Mouse (Mus musculus): ENCODE measurements around the gene Herpud1.

Gene Herpud1

DNA sequence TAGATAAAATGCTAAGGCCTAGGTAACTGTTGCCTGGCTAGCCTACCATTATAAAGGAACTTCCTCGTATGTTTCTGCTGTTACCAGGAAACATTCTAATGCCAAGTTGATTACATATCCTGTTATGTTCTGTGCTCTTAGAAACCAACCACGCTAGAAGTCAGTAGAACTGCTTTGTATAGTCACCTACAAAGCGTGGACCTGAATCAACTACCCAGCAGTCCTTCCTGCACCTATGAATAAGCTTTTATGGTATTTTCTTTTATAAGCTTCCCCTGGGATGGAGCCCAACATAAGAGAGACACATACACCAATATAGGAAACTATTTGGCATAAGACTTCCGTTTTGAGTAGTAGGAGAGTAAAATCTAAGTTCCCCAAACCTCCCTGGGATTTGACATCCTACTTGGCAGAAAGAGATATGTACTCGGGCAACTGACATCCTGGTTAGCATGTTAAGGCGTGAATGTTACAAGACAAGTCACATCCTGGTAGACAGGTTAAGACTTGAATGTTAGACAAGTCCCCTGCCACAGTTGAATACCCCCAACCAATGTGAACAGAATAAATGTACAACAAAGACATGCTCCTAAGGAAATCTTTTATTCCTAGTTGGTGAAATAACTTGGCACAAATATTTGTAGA, 13.2 kb upstream of the Herpud1 start:
- no peak for DNase-seq (ENCODE audit: inconsistent age in 2 of 2, low spot score in 1 of 2)

DNA sequence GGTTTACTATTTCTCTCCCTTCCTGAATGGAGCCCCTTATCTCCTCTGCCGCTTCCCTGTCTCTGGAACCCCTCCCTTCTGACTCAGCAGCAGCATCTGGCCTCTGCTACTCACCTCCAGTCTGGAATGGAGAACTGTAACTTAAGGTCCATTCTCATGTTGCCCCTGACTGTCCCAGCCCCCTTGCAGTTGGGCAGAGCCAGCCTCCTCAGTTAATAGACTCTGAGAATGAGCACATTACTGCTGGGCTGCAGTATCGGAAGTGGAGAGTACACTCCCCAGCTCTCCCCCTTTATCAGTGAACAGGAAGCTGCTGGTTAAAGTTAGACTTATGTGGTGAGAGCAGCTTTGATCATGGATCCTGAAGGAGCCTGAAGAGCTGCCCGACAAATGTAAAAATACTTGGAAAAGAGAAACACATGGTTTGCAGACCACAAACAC, 10.7 kb upstream of the Herpud1 start:
- DNase-seq (ENCODE audit: inconsistent age in 2 of 2, low spot score in 1 of 2): no peak

DNA sequence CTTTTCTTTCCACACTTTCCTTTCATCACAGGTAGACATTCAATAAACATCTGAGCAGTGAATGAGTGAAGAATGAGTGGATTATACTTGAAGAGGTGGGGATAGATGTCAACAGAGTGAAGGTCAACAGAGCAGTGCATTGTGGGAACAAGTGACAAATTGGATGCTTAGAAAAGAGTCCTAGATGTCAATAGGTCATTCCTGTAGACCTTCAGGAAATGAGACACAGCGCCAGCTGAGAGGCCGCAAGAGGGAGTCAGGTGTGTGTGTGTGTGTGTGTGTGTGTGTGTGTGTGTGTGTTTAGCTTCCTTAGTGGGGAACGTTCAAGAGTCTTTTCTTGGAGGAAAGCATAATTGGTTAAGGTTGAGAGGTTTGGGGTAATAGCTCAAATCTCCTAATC, 10.1 kb upstream of the Herpud1 start:
- DNase-seq (ENCODE audit: inconsistent age in 2 of 2, low spot score in 1 of 2): no peak

DNA sequence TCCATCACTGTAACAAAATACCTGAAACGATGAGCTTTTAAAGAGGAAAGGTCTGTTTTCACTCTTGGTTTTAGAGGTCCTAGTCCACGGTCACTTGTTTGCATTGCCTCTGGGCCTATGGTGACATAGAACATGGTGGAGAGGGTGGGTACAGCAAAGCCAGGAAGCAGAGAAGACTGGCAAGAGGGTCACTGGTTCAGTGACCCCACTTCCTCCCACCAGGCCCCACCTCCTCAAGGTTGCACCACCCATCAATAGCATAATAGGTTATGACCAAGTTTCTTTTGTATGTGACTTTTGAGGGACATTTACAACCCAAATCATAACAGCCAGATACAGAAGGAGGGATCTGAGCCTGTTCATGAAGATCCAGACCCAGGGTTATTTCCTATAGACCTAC, 9.7 kb upstream of the Herpud1 start:
- DNase-seq (ENCODE audit: inconsistent age in 2 of 2, low spot score in 1 of 2): no peak

DNA sequence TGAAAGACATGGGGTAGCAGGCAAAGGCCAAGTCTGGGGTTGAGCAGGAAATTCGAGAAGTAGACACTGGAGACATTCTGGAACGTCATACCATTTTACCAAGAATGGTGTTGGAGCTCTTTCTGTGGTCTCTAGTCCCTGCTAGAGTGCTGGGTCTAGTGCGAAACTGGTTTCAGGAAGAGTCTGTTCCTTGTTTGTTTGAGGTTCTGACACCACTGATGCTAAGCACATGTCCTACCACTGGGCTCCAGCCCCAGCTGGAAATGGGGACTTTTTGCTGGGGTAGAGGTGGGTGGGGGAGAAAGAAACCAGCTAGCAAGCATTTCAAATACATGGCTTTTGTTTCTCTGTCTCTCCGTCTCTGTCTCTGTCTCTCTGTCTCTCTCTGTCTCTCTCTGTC, 9.2 kb upstream of the Herpud1 start:
- DNase-seq (ENCODE audit: inconsistent age in 2 of 2, low spot score in 1 of 2): no peak

DNA sequence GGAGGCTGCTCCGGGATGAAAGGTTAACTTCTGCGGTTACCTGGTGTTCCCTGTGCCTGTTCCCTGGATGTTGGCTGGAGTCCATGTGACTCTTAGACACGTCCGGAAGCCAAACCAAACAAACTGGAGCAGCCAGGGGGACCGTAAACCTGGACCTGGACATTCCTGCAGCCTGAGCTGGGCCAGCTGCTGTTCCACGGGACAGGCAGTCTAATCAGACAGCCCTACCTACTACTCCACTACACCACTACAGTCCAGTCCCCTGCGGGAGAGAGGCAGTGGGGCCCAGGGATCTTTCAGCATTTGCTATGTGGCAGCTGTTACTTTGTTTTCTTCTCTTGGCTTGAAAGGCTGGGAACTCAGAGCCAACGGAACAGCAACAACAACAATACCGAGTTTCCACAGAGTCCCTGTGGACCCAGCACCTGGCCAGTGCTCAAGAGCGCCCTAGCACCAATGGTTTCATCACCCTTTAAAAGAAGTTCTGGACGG, 8.5 kb upstream of the Herpud1 start:
- peak; percentile 39 to 62 for DNase-seq (ENCODE audit: inconsistent age in 2 of 2, low spot score in 1 of 2)

DNA sequence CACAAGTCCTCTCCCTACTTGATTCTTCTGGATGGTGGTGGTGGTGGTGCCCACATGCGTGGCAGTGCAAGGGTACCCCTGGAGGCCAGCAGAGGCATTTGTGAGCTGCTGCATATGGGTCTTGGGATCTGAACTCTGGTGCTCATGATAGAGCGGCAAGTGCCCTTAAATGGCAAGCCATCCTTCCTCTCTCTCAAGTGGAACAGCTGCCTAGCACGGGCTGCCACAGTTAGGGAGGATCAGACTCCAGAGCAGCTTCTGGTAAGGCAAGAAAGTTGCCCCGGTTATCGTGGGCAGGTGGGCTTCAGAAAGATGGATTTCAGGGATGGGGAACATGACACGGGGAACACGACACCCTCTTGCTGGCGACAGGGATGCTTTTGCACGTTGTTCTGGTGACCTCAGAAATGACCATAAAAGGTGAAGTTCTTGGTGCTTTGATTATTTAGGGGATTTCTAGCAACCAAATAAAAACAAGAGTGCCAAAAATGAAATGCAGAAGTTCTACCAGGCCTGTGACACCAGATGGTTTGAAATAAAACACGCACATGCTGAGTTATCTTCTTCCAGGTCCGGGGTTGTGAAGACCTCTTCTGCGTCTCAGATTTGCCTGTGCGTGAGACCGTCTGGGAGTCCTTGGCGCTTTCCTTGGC, 7.3 kb upstream of the Herpud1 start:
- DNase-seq (ENCODE audit: inconsistent age in 2 of 2, low spot score in 1 of 2): no peak

DNA sequence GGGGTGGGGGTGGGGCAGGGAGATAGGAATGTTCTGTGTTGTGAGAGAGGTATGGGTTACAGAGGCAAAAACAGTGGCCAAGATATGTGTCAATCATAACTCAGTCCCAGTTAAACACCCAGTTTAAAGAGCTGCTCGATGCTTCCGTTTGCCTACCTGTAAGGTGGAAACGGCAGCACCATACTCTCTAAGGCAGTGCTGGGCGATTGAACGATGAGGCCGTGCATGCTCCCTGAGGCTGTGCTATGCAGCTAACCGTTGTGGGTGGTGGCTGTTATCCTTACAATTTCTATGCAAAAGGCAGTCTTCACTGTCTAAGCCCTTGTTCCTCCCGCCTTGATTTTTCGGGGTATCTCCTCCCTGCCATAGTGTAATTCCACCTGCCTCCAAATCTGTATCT, 6.6 kb upstream of the Herpud1 start:
- DNase-seq (ENCODE audit: inconsistent age in 2 of 2, low spot score in 1 of 2): no peak

DNA sequence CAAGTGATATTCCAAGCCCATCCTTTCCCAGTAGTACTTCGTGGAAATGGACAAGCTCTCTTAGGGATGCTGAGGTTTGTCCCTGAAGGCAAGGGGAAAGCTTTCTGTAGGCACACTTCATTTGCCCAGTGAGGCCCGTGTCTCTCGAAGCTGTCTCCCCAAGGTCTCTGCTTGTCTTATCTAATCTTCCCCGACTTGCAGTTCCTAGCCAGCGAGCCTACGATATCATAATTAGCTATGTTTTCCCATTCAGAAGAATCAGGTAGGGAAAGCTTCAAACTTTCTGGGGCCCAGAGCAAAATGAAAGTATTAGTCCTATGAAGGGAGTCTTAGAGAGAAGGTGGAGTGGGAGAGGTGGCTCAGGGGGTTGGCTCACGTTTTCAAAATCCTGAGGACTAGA, 2.1 kb upstream of the Herpud1 start:
- no peak for DNase-seq (ENCODE audit: inconsistent age in 2 of 2, low spot score in 1 of 2)

DNA sequence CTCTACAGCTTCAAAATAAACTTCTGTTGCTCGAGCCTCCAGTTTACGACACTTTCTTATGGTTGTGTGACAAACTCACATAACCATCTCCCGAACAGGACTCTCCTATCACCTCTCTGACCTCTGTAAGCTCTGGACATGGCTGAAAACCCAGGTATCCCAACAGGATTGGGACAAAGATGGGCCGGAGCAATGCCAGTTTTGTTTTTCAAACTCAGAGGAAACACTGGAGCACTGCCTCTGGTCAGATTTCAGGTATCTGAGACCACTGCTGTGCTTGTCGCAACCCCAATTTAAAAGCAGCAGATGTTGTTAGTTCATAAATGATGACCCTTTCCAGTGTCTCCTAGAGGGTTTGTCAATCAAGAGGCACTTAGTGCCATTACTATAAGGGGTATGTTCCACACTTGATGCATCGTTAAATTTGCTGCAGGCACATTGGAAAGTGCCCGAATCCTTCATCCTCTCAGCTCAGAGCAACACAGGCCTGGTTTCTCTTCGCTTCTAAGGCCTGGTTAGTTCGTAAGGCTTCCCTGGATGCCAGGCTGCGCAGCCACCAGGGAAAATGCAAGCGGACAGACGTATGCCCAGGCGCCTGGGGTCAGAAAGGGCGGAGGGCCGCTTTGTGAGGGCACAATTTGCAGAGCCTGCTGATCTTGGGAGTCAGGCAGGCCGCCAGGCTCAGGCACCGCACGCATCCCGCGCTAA, 578 bp upstream of the Herpud1 start:
- no peak for DNase-seq (ENCODE audit: inconsistent age in 2 of 2, low spot score in 1 of 2)

DNA sequence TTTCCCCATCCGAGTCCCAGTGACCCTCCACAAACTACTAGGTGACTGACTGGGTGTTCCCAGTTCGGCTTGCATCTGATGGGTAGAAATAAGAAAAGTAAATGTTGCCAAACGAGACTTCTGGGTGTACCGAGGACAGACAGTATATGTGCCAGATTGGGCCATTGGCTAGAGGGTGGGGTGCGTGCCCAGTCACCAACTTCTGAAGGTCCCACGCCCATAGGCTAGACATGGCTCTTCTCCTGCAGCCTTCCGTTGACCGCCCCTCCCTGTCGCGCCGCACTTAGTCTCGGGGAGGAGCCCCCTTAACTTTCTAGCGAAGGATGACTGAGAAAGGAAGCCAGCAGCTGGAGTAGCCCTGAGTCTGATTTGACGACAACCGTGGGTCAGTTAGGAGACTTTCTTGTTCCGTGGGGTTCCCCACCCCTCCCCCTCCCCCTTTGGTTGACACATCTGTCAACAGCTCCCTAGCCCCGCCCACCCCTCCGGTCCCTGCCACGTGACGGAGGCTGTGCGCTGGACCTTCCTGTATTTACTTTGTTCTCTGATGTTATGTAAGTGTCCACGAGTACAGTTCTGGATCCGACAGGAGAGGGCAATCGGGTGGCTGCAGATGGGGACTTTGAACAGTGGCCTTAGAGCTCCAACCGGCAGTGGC, 918 bp downstream of the Herpud1 start:
- DNase-seq (ENCODE audit: inconsistent age in 2 of 2, low spot score in 1 of 2): peak; percentile 94 to 98

DNA sequence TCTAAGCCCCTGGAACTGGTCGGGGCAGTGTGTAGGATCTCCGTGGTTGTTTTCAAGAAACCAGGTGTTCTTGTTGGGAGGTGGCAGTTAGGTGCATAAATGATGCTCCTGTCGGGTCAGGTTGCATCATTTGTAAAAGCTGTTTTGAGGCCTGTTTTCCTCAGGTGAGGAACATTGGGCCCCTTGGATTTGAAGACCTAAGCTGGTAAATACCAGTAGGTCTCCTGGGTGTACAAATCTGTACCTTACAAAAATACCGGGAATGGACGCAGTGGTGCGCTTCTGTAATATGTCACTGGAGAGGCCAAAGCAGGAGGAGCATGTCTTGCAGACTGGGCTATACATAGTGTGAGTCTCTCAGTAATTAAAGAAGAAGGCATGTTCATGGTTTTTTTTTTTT, 1.5 kb downstream of the Herpud1 start:
- DNase-seq (ENCODE audit: inconsistent age in 2 of 2, low spot score in 1 of 2): no peak

DNA sequence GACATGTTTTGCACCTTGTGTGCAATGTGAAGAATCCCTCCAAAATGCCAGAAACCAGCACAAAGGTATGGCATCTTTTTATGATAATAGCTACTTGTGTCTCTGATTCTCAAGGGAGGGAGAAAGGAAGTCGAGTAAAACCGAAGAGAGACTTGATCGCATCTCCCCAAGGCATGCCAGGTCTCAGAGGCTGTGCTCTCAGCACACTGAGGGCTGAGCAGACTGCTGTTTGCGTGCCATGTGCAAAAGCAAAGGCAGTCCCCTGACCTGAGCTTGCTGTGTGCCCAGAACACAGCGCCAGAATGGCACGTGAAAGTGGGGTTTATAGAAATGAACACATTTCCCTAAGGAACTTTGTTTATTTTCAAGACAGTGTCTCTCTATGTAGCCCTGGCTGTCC, 3.3 kb downstream of the Herpud1 start:
- no peak for DNase-seq (ENCODE audit: inconsistent age in 2 of 2, low spot score in 1 of 2)

DNA sequence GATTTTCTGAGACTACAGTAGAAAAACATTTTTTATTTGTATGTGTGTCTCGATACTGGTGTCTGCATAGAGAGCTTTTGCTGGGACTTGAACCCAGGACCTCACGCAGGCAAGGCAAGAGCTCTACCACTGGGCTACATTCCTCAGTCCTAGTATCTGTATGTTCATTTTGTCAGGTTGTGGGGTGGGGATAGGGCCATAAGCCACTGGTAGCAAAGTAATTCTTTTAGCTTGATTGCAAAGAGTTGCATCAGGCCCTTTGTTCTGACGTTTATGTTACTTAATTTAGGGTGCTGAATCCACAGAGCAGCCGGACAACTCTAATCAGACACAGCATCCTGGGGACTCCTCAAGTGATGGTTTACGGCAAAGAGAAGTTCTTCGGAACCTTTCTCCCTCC, 4.2 kb downstream of the Herpud1 start:
- no peak for DNase-seq (ENCODE audit: inconsistent age in 2 of 2, low spot score in 1 of 2)

DNA sequence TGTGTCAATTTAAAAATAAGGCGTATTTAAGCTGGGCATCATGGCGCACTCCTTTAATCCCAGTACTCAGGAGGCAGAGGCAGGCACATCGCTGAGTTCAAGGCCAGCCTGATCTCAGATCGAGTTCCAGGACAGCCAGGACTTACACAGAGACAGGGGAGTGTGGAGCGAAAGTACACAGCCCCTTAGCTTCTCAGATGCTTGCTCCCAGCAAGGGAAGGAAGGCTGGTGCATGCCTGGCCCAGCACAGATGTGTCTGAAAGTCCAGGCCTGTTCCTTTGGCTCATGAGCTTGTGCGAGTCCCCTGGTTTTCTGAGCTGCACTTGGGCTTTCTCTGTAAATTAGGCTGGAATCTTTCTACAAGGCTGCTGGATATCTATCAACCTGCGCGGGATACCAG, 4.7 kb downstream of the Herpud1 start:
- no peak for DNase-seq (ENCODE audit: inconsistent age in 2 of 2, low spot score in 1 of 2)

DNA sequence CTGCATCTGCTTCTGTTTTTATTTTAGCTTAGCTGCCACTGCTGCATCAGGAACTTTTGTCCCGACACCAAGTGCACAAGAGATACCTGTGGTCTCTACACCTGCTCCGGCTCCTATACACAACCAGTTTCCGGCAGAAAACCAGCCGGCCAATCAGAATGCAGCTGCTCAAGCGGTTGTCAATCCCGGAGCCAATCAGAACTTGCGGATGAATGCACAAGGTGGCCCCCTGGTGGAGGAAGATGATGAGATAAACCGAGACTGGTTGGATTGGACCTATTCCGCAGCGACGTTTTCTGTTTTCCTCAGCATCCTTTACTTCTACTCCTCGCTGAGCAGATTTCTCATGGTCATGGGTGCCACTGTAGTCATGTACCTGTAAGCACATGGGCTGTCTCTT, 5.9 kb downstream of the Herpud1 start:
- peak; percentile 34 to 74 for DNase-seq (ENCODE audit: inconsistent age in 2 of 2, low spot score in 1 of 2)

DNA sequence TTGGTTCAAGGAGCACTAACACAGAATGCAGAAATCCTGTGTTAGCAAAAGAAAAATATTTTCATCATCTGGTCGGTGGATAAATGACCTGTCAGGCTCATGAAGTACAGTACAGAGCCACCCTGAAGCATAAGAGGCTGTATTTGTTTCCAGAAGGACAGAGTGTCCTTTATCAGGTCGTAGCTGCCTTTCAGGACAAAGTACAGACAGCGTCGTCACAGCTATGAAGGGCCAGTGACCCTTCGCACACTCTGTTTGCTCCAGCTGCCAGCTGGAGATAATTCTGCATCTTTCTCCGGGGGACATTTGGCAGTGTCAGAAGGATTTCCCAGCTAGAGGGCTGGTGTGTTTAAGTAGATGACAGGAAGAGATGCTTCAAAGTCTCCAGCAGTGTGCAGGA, 6.4 kb downstream of the Herpud1 start:
- no peak for DNase-seq (ENCODE audit: inconsistent age in 2 of 2, low spot score in 1 of 2)

DNA sequence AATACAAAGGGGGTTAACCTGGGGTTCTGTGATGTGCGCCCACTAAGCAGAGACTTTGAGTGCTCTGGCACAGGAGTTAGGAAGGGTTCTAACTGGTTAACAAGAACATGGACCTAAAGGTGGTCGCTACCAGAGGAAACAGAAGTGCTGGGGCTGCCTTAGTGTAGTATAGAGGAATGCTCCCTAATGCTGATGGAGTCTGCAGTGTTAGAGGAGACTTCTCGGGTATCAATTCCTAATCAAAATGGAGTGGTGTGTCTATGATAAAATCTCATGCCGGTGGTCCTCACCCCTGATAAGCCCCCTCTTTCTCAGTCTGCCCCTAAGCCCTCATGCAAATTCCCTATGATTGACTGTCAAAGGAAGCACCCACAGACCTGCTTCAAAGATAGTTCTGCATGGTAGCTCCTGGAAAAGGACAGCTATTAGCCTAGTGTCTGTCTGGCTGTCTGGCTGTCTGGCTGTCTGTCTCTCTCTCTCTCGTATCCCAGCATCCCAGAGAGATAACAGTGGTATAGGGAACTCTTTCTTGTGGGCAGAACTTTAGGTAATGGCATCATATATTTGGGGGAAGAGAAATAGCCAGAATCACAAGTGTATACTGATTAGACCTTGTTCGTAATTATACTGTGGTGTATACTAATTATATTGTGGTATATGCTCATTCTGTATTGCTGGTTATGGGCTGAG, 9.8 kb downstream of the Herpud1 start:
- no peak for DNase-seq (ENCODE audit: inconsistent age in 2 of 2, low spot score in 1 of 2)

DNA sequence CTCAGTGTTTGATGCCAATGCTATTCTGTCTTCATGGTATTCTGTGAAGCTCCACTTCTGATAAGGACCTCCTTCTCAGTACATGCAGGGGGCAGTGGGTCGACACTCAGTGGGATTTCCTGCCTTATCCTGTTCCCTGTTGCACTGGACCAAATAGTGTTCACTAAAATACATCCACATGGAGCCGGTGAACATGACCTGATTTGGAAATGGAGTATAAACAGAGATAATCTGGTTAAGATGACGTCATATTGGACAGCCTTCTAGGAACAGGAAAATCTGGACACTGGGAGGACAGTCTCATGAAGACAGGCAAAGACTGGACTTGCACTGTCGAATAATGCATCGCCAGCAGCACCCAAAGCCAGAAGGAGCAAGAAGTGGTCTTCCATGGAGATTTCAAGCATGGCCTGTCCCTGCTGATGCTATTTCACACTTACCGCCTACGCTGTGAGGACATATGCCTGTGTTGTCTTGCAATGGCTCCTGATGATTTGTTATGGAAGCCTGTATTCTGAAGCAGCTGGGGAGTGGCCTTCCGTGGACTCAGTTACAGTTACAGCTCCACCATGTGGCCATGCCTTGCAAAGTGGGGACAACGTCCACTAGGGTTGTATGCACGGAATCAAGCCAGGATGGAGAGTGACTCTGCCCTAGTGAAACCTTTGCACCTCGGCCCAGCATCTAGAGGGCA, 10.9 kb downstream of the Herpud1 start:
- DNase-seq (ENCODE audit: inconsistent age in 2 of 2, low spot score in 1 of 2): peak; percentile 54 to 84

DNA sequence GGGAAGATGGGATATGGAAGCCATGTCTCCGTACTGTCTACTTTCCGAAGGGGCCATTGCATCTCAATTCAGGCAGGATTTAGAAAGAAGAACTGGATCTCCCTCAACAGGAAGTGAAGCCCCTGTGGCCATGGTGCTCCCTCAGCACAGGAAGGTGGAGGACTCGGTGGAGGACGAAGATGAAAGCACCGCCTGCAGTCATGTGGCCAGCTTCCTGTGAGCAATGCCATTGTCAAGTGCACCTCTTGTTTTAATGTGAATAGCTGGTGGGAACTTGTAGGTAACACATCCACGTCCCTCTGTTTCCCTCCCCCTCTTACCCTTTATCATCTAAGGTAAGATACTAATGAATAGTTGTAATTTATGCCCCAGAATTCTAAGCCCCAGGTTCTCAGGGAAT, 12.3 kb downstream of the Herpud1 start:
- no peak for DNase-seq (ENCODE audit: inconsistent age in 2 of 2, low spot score in 1 of 2)
